Mouse (Mus musculus) spleen, postnatal 14 days (tissue): Measurements from ENCODE around the gene Rpl19.

ENCODE experiments used
- DNase-seq, 2 experiments: peaks; one replicate each; pipeline ENCODE4 v3.0.0; 2021 to 2022; ENCODE audit warnings: low spot score in 2 of 2

Rpl19 gene

DNA sequence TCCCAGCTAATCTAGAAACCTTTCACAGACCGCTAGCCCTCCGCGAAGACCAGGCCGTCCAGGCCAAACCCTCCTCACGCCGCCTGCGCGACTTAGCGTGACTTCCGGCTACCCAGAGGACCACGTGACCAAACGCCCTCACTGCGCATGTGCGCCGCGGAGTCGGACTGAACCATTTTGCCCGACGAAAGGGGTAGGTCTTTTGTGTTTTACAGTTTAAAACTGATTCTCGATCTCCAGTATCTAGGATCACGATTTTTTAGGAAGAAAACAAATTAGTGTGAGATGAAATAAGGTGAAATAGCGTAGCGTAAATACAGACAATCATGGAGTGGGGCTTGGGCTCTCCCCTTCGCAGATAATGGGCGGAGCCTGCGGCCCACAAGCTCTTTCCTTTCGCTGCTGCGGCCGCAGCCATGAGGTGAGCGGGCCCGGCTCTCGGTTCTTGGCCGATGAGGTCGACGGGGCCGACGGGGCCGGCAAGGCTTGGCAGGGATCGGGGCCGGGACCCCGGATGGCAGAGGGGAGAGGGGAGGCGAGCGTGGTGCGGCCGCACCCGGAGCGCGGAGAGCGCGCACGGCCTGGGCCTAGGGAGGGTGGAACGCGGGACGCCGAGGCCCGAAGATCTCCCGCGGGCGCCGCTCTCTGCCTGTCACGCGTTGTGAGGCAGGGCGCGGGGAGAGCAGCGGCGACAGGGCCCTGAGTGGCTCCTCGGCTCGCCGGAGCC, at the start of gene Rpl19:
TSS of gene Rpl19 (plus strand) at position 141 of the 727 bp plus-strand sequence.
- peak; percentile 84 to 91 for DNase-seq

GRCm38 (mm10) chr11:97977797-97978196, 48.7 kb upstream of the Rpl19 start:
- no peak for DNase-seq

DNA sequence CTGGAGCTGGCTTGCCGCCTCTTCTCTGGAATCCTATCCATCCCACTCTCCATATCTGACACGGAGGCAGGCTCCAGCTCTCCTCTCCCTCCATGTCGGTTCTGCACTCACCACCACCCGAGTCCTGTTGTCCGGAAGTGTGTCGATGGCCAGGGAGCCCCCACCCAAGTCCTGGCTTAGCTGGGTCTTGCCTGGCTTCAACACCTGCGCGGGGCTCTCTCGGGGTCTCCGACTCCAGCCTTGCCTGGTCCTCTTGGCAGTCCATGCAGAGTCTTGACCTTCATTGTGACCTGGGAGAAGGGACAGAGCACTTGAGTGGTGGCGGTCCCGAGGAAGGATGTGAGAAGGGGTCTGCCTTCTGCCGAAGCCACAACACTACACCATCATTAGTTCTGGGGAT, 48.1 kb upstream of the Rpl19 start:
- no peak for DNase-seq

DNA sequence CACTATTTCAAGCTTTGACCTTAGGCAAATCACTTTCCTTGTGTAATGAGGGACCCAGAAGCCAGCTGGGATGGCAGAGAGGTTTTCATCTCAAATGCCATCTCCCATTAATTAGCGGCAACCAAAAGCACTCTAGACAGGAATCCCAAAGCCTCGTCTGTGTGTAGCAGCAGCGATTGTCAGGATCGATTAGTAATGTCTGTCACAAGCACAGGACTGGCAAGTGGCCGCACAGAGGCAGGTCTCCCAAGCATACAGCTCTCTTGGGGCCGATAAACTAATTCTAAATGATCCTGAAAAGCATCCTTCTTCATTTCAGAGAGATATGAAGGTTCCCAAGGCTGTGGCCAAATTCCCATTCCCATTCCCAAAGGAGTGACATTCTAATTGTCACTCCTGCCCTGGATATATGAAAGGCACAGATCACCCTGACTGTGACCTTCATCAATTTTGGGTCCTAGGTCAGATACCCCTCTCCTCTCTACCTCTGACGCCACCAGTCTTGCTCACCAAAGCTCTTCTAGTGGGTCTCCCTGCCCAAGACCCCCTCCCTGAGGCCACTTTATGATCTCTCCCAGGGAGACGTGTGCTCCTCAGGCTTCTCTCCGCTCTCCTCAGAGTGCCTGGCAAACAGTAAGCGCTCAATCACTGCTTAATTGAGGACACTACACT, 46.5 kb upstream of the Rpl19 start:
- DNase-seq = no peak

DNA sequence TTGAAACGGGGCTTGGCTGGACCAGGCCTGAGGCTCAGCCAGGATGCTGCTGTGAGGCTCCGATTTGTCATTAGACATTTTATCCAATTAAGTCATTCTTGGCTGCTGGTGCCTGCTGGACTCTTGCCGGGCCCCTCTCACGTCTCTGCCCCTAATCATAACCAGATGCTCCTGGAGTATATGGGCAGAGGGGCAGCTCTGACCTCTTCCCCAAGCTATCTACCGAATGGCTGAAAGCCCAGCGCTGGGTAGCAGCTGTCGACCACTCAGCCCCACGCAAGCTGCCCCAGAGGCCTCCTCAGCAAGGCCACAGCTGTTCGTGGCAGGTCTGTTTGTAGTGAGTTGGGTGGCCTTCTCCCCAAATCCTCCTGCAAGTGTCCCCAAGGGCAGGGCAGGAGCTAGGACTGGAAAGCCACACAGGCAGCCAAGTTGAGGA, 46.0 kb upstream of the Rpl19 start:
- DNase-seq = no peak

GRCm38 (mm10) chr11:97982721-97983120, 43.8 kb upstream of the Rpl19 start:
- DNase-seq = no peak

GRCm38 (mm10) chr11:97983506-97983905, 43.0 kb upstream of the Rpl19 start:
- no peak for DNase-seq

- no peak for DNase-seq
Observed at GRCm38 (mm10) chr11:97983983-97984382, 42.5 kb upstream of the Rpl19 start.

GRCm38 (mm10) chr11:97985727-97986677, 40.5 kb upstream of the Rpl19 start, which contains the start of gene Plxdc1:
Gene Plxdc1, minus strand, starts transcription at chr11:97986444.
- peak in 1 of 2 experiments; percentile 29 for DNase-seq

GRCm38 (mm10) chr11:97986738-97987465, 39.6 kb upstream of the Rpl19 start:
- DNase-seq = no peak

DNA sequence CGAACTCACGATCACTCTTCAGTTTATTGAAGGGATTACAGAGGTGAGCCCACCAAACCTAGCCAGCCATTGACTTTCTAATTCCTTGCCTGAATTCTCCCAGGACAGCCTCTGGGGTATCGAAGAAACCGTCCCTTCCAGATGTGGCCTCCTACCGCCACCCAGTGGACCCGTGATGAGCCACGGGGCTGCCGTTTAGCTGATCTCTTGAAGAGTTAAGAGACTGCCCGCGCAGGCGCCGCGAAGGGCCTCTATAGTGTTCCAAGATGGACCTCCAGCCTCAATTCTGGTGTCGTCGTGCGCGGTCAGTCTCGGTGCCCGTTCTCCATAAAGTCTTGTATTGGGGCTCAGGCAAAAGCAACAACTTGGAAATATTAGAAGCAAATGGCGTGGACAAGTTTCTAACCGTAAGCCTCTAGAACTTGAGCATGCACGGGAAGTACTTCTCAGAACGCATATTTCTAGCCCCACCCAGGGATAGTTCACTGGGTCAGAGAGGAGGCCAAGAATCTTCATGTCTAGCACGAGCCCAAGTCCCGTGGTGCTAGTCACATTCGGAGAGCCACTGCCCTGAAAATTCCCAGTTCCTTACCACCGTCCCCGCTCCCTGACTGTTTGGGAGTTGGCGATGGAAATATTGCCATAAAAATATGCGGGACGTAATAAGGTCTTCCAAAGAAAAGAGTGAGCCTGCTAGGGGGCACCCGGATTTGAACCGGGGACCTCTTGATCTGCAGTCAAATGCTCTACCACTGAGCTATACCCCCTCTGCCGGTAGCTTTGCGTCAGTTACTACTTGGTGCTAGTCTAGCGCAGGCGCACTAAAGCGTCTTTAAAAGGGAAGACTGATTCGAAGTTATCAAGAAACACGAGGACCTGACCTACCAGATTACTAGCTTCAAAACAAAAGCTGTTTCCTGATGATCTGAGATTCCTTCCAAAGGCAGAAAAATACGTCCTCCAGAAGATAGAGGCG, 38.7 kb upstream of the Rpl19 start:
- DNase-seq = peak; percentile 90 to 94

- DNase-seq = peak; percentile 79 to 80
Observed at GRCm38 (mm10) chr11:97988530-97989096, 37.9 kb upstream of the Rpl19 start.

GRCm38 (mm10) chr11:97994539-97995100, 31.9 kb upstream of the Rpl19 start:
- DNase-seq = peak; percentile 76 to 87

- peak; percentile 30 to 57 for DNase-seq
Observed at GRCm38 (mm10) chr11:97995564-97996288, 30.8 kb upstream of the Rpl19 start, which contains the start of gene Arl5c. Gene Arl5c, minus strand, starts transcription at chr11:97996181.

- DNase-seq = no peak
Observed at GRCm38 (mm10) chr11:97996691-97997090, 29.8 kb upstream of the Rpl19 start.

GRCm38 (mm10) chr11:97997387-97997960, 29.0 kb upstream of the Rpl19 start:
- no peak for DNase-seq

GRCm38 (mm10) chr11:97998074-97998793, 28.3 kb upstream of the Rpl19 start:
- DNase-seq = no peak
